20 mouse cellular contexts compared by ENCODE assay signal in genomic region chr17:27349432-27349831, GRCm38 (mm10).
A peak's percentile ranks its signal among the peaks of the same experiment; 100 is the strongest.
DNase-seq lines count a peak whose midpoint lies in the region; ATAC-seq and TF ChIP-seq lines count a peak whose summit lies in the region.
"Had no signal": no experiment of that assay in that cellular context is flagged by ENCODE, and none has a peak within 500 bp of the region (broad histone marks: within the 10 kb centered on the region; RNA-seq: fewer than 3 reads in every experiment).

No protein-coding gene starts in this region.

- H3K4me2 ChIP-seq in intestine, embryonic 16.5 days (ENCODE audit: low read depth, low read length): no peak overlapping the region
- H3K4me2 ChIP-seq in intestine, embryonic 15.5 days (replicated peaks): no peak overlapping the region
- H3K4me2 ChIP-seq in stomach, embryonic 16.5 days (ENCODE audit: low read depth, low read length): no peak overlapping the region
- H3K4me2 ChIP-seq: embryonic facial prominence, embryonic 12.5 days; forebrain, embryonic 13.5 days; forebrain, embryonic 15.5 days had no signal

- no peak for TF ChIP-seq CTCF in testis, adult 2 months (IDR thresholded peaks at IDR 0.05; ENCODE audit: control insufficient read depth, insufficient read depth, insufficient replicate concordance, low read depth, low read length)

- H3K36me3 ChIP-seq in intestine, embryonic 16.5 days (ENCODE audit: control insufficient read depth, insufficient read depth, low read length): no peaks in the 10 kb centered on the region
- no peaks in the 10 kb centered on the region for H3K36me3 ChIP-seq in intestine, embryonic 15.5 days
- peaks cover 3% of the 10 kb centered on the region; the same call in 1 of the 2 replicates for H3K36me3 ChIP-seq in testis, adult 2 months (ENCODE audit: control insufficient read depth, insufficient read depth, low read length)
- no peaks in the 10 kb centered on the region for H3K36me3 ChIP-seq in stomach, embryonic 16.5 days (ENCODE audit: control insufficient read depth, insufficient read depth, low read length)
- H3K36me3 ChIP-seq: embryonic facial prominence, embryonic 10.5 days; embryonic facial prominence, embryonic 12.5 days; forebrain, embryonic 15.5 days had no signal

- H3K27me3 ChIP-seq in intestine, embryonic 16.5 days (replicated peaks; ENCODE audit: control insufficient read depth, insufficient read depth, low read length): no peaks in the 10 kb centered on the region
- no peaks in the 10 kb centered on the region for H3K27me3 ChIP-seq in intestine, embryonic 15.5 days (replicated peaks)
- H3K27me3 ChIP-seq in testis, adult 2 months (ENCODE audit: control insufficient read depth, insufficient read depth, low read length): no peaks in the 10 kb centered on the region
- H3K27me3 ChIP-seq in stomach, embryonic 16.5 days (ENCODE audit: control insufficient read depth, insufficient read depth, low read length): no peaks in the 10 kb centered on the region
- H3K27me3 ChIP-seq: embryonic facial prominence, embryonic 12.5 days; forebrain, embryonic 15.5 days had no signal

- TF ChIP-seq POLR2A in testis, adult 2 months (IDR thresholded peaks at IDR 0.05; ENCODE audit: control insufficient read depth, low read depth, low read length): no peak

- ATAC-seq in intestine, embryonic 16.5 days: 0 out of 2 replicates have a peak, but pooled peaks have one; percentile 50
- ATAC-seq in intestine, embryonic 15.5 days: no peak
- no peak for ATAC-seq in stomach, embryonic 16.5 days (ENCODE audit: insufficient read depth, low FRiP score)
- no peak for ATAC-seq in inflammation-experienced regulatory T-cells, adult 6 months
- ATAC-seq: CD4-positive, CD25-positive, alpha-beta regulatory T cell, adult 4 months; forebrain, embryonic 13.5 days; forebrain, embryonic 15.5 days had no signal

- no peaks in the 10 kb centered on the region for H3K4me1 ChIP-seq in intestine, embryonic 16.5 days (ENCODE audit: control insufficient read depth, insufficient read depth, low read length)
- H3K4me1 ChIP-seq in intestine, embryonic 15.5 days (replicated peaks): no peaks in the 10 kb centered on the region
- H3K4me1 ChIP-seq in testis, adult 2 months (ENCODE audit: control insufficient read depth, insufficient read depth, low read length): peaks cover 3% of the 10 kb centered on the region
- 0 out of 2 replicates have a peak, but pooled peaks cover 2% of the 10 kb centered on the region for H3K4me1 ChIP-seq in stomach, embryonic 16.5 days (ENCODE audit: control insufficient read depth, insufficient read depth, low read length)
- H3K4me1 ChIP-seq: embryonic facial prominence, embryonic 10.5 days; embryonic facial prominence, embryonic 12.5 days; forebrain, embryonic 13.5 days; forebrain, embryonic 15.5 days had no signal

- no peak overlapping the region for H3K27ac ChIP-seq in intestine, embryonic 16.5 days (ENCODE audit: low read length)
- no peak overlapping the region for H3K27ac ChIP-seq in intestine, embryonic 15.5 days
- peak overlapping the region; percentile 1; the same call in 1 of the 2 replicates for H3K27ac ChIP-seq in testis, adult 2 months (ENCODE audit: control insufficient read depth, insufficient read depth, low read depth, low read length)
- peak overlapping the region; percentile 60; the same call in 1 of the 2 replicates for H3K27ac ChIP-seq in stomach, embryonic 16.5 days (ENCODE audit: low read length)
- H3K27ac ChIP-seq: embryonic facial prominence, embryonic 10.5 days; embryonic facial prominence, embryonic 12.5 days; forebrain, embryonic 13.5 days; forebrain, embryonic 15.5 days had no signal

- no peak for DNase-seq in testis, postnatal 10 days (ENCODE audit: low spot score)
- DNase-seq in kidney, postnatal 10 days: no peak
- DNase-seq: adrenal gland, adult 2 months; adrenal gland, postnatal 10 days; adrenal gland, postnatal 25 days; B cell, adult 2 months; cerebellum, adult 11 months; cerebellum, adult 2 months; cerebellum, adult 9-10 months; cerebellum, postnatal 25 days had no signal

- 71% methylated on average over 4 of the region's 4 CpGs for WGBS in intestine, embryonic 16.5 days
- 75% methylated on average over 4 of the region's 4 CpGs for WGBS in intestine, embryonic 15.5 days
- WGBS in stomach, embryonic 16.5 days: 83% methylated on average over 4 of the region's 4 CpGs

- H3K4me3 ChIP-seq in intestine, embryonic 16.5 days (ENCODE audit: low read length): no peak overlapping the region
- H3K4me3 ChIP-seq in intestine, embryonic 15.5 days (replicated peaks): no peak overlapping the region
- no peak overlapping the region for H3K4me3 ChIP-seq in testis, adult 2 months (ENCODE audit: control insufficient read depth, low read depth, low read length)
- no peak overlapping the region for H3K4me3 ChIP-seq in stomach, embryonic 16.5 days (replicated peaks; ENCODE audit: low read length)
- H3K4me3 ChIP-seq: embryonic facial prominence, embryonic 10.5 days; embryonic facial prominence, embryonic 12.5 days; forebrain, embryonic 13.5 days; forebrain, embryonic 15.5 days had no signal

- no peaks in the 10 kb centered on the region for H3K9me3 ChIP-seq in intestine, embryonic 16.5 days (ENCODE audit: control insufficient read depth, low read length)
- H3K9me3 ChIP-seq in intestine, embryonic 15.5 days: no peaks in the 10 kb centered on the region
- no peaks in the 10 kb centered on the region for H3K9me3 ChIP-seq in stomach, embryonic 16.5 days (replicated peaks; ENCODE audit: control insufficient read depth, low read length)
- H3K9me3 ChIP-seq: embryonic facial prominence, embryonic 10.5 days; embryonic facial prominence, embryonic 12.5 days; forebrain, embryonic 13.5 days; forebrain, embryonic 15.5 days had no signal

- H3K9ac ChIP-seq in intestine, embryonic 16.5 days (ENCODE audit: low read depth, low read length): no peak overlapping the region
- no peak overlapping the region for H3K9ac ChIP-seq in intestine, embryonic 15.5 days
- H3K9ac ChIP-seq in stomach, embryonic 16.5 days (ENCODE audit: low read length): no peak overlapping the region
- H3K9ac ChIP-seq: embryonic facial prominence, embryonic 12.5 days; forebrain, embryonic 13.5 days; forebrain, embryonic 15.5 days had no signal

Comparison
In these comparisons a context has a peak if more than half of its experiments do, and no peak if none do; other contexts are left out.
1. H3K27ac ChIP-seq: peak in testis, adult 2 months (single experiment) and stomach, embryonic 16.5 days (single experiment); none in intestine, embryonic 16.5 days (single experiment) and intestine, embryonic 15.5 days (single experiment).